Mouse (Mus musculus) ES-Bruce4 (cell line): Measurements from ENCODE around the gene BC025920. TPM values are rescaled to one million over a fixed set of nuclear protein-coding genes. Genes with fewer than 3 reads are reported as not detected.

Experiments used
- H3K27ac ChIP-seq: 2 replicates; pipeline ENCODE4 v1.5.1; 2012; ENCODE audit warnings: low read length, inconsistent platforms; ENCODE audit not compliant: insufficient read depth
- H3K27me3 ChIP-seq: 2 replicates; pipeline ENCODE4 v1.6.1; 2012; ENCODE audit warnings: mild to moderate bottlenecking, low read length, inconsistent platforms; ENCODE audit not compliant: control insufficient read depth, poor library complexity, insufficient read depth, severe bottlenecking
- H3K36me3 ChIP-seq: 2 replicates; pipeline ENCODE4 v1.6.1; 2012; ENCODE audit warnings: inconsistent platforms, mild to moderate bottlenecking, low read length, moderate library complexity; ENCODE audit not compliant: control insufficient read depth, poor library complexity, insufficient read depth, severe bottlenecking
- H3K4me1 ChIP-seq: one replicate; pipeline ENCODE4 v1.8.1; 2011; ENCODE audit warnings: low read length; ENCODE audit not compliant: control insufficient read depth, insufficient read depth
- H3K4me3 ChIP-seq: 2 replicates; pipeline ENCODE4 v1.5.1; 2011; ENCODE audit warnings: low read depth, mild to moderate bottlenecking, low read length
- H3K9ac ChIP-seq: 2 replicates; pipeline ENCODE4 v1.6.1; 2012; ENCODE audit warnings: low read depth, mild to moderate bottlenecking, inconsistent platforms; ENCODE audit not compliant: poor library complexity, severe bottlenecking
- H3K9me3 ChIP-seq: replicated peaks from 2 replicates; pipeline ENCODE4 v1.6.1; 2012; ENCODE audit warnings: mild to moderate bottlenecking, low read length, inconsistent platforms; ENCODE audit not compliant: control insufficient read depth, poor library complexity, insufficient read depth, severe bottlenecking
- CTCF ChIP-seq: IDR thresholded peaks from one replicate; pipeline ENCODE4 v1.8.1; 2011; ENCODE audit warnings: low read depth, low read length
- EP300 ChIP-seq: IDR thresholded peaks from 2 replicates; pipeline ENCODE4 v1.6.1; 2011; ENCODE audit warnings: low read depth, low read length; ENCODE audit not compliant: insufficient read depth
- POLR2A ChIP-seq: IDR thresholded peaks from one replicate; pipeline ENCODE4 v1.8.1; 2011; ENCODE audit warnings: low read length; ENCODE audit not compliant: insufficient read depth
- polyA plus RNA-seq: library from polyadenylated mRNA; stranded (reverse); fragments of >200 nt; gene quantifications from 2 replicates; pipeline ENCODE4 v1.2.4, GENCODE M21; 2011; ENCODE audit warnings: low read depth; ENCODE audit not compliant: missing spikeins, insufficient read depth, insufficient read length

Gene BC025920
- polyA plus RNA-seq, 1 experiment = 3.2 TPM

DNA sequence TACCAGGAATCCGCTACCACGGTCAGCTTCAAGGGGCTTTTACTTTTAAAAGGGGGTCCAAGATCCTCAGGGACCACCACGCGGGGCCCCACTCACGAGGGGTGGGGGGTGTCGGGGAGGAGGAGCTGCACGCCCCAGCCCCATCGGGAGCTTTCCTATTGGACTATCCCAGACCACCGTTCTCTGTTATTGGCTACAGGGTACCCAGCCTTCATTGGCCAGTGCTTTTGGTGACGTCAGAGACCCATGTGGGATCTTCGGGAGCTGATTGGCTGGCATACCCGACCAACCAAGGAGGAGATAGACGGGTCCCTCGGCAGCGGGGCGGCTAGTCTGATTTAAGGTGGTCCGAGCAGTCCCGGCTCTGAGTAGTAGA is 34.6 kb upstream of the BC025920 start:
- Histone ChIP-seq H3K4me1 (peaks cover 3% of the 10 kb centered on the region), H3K27ac (no peak overlapping the region), H3K9ac (peak overlapping the region; percentile 54), H3K36me3 (no peaks in the 10 kb centered on the region), H3K27me3 (no peaks in the 10 kb centered on the region), H3K4me3 (peak overlapping the region; percentile 72), H3K9me3 (no peaks in the 10 kb centered on the region)
- TF ChIP-seq EP300 (no peak), POLR2A (no peak), CTCF (no peak)

DNA sequence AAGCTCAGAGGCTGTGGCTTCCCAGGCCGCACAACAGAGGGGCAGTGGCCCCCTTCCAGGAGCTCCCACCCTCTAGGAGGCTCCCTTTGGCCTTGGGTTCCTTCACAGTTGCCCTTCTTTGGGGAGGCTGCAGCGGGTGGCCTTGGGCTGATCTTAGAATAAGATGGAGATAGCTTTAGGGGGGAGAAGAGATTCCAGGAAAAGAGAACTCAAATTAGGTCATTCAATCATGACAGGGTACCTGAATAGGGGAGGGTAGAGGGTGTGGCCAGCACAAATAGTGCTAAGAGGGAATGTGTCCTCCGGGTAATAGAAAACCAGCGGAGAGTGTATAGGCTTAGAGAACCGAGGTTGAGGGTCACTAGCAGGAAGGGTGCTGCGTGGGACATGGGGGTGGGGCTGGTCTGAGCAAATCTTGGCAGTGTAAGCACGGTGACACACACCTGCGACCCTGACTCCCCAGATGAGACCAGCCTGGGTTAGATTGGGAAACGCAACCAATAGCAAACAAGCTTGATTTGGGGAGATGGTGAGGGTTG is 33.9 kb upstream of the BC025920 start:
- H3K36me3 ChIP-seq = no peaks in the 10 kb centered on the region
- peaks cover 3% of the 10 kb centered on the region for H3K4me1 ChIP-seq
- H3K27ac ChIP-seq = no peak overlapping the region
- peak overlapping the region; percentile 55 for H3K4me3 ChIP-seq
- no peaks in the 10 kb centered on the region for H3K27me3 ChIP-seq
- no peak for TF ChIP-seq CTCF
- no peak for TF ChIP-seq EP300
- H3K9ac ChIP-seq = peak overlapping the region; percentile 16
- no peaks in the 10 kb centered on the region for H3K9me3 ChIP-seq

DNA sequence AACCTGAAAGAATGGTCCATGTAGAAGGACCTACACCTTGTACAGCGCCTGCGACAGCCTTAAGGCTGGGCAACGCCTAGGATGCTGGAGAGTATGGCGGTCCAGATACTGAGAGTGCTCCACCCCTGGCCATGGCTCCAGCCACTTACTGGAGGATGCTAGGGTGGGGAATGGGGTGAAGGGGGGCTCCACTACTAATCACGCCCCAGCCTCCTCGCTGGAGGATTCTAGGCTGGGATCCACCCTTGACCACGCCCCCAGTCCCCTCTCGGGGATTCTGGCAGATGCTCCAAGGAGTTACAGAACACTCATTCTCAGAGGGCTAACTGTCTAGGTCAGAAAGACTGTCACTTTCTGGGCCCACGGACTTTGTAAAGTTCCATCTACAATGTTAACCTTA is 33.1 kb upstream of the BC025920 start:
- no peaks in the 10 kb centered on the region for H3K27me3 ChIP-seq
- no peak for TF ChIP-seq EP300
- H3K4me3 ChIP-seq = no peak overlapping the region
- no peak overlapping the region for H3K27ac ChIP-seq
- peaks cover 3% of the 10 kb centered on the region for H3K4me1 ChIP-seq
- no peak overlapping the region for H3K9ac ChIP-seq
- H3K9me3 ChIP-seq = no peaks in the 10 kb centered on the region
- no peaks in the 10 kb centered on the region for H3K36me3 ChIP-seq

DNA sequence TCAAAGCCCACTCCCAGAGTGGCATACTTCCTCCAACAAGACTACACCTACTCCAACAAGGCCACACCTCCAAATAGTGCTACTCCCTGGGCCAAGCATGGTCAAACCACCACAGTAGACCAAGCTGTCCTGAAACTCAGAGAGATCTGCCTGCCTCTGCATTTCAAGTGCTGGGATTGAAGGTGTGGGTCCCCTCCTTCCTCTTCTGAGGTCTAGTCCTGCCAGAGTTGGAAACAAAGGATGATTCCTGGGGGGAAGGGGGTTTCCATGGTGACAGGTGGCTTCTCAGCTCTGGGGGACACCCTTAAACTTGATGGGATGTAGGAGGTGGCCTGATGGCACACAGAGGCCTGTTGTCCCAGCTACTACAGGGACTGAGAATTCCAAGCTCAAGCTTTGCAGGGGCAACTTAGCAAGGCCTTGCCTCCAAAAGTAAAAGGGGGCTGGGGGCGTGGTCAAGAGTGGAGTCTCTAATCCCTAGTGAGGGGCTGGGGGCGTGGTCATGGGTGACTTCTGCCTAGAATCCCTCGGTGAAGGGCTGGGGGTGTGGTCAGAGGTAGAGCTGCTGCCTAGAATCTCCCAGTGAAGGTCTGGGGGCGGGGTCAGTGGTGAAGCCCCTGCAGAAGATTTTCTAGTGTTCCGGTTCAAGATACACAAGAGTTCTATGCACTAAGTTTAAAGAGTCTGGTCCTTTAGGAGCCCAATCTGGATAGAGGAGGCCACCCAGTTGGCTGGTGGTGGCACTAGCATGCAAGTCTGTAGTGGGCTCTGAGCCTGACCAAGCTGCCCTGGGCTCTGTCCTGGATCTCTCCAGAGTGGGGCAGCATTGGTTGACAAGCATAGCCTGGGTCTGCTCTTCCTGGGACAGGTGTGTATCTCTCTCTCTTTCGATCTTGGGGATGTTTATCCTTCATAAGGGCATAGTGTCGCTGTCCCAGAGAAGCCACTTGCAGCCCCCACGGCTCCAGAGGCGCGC is 31.7 kb upstream of the BC025920 start, which contains the start of gene Tle2:
Gene Tle2, plus strand, starts transcription at position 481 of the 976 bp plus-strand sequence.
- H3K4me1 ChIP-seq = peaks cover 3% of the 10 kb centered on the region
- no peak within 1 kb of the TSS for H3K27ac ChIP-seq
- H3K36me3 ChIP-seq = no peaks in the 10 kb centered on the region
- no peaks in the 10 kb centered on the region for H3K9me3 ChIP-seq
- H3K27me3 ChIP-seq = no peaks in the 10 kb centered on the region
- H3K9ac ChIP-seq = peak within 1 kb of the TSS; percentile 69
- TF ChIP-seq EP300 = no peak
- TF ChIP-seq POLR2A = no peak
- no peak for TF ChIP-seq CTCF
- peak within 1 kb of the TSS; percentile 74 for H3K4me3 ChIP-seq

DNA sequence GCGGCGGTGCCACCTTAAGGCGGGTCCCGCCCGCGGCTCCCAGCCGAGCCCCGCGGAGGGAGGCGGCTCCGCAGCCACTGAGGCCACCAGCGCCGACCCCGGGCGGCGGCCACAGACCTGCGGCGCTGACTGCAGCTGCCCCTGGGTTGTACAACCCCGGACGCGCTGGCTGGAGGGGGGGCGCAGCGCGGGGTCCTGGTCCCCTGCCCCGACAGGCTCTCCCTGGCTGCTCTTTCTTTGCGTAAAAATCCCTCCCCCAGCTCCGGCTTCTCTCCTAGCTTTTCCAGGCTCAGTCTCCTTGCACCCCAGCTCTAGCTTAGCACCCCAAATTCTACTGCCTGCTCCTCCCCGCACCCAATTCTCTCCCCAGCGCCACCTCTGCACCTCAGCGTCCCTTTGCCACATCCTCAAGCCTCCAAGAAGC is 30.9 kb upstream of the BC025920 start:
- Histone ChIP-seq H3K4me1 (peaks cover 3% of the 10 kb centered on the region), H3K27ac (no peak overlapping the region), H3K36me3 (no peaks in the 10 kb centered on the region), H3K9me3 (no peaks in the 10 kb centered on the region), H3K27me3 (no peaks in the 10 kb centered on the region), H3K4me3 (peak overlapping the region; percentile 74), H3K9ac (peak overlapping the region; percentile 69)
- TF ChIP-seq CTCF (no peak), EP300 (no peak), POLR2A (no peak)

DNA sequence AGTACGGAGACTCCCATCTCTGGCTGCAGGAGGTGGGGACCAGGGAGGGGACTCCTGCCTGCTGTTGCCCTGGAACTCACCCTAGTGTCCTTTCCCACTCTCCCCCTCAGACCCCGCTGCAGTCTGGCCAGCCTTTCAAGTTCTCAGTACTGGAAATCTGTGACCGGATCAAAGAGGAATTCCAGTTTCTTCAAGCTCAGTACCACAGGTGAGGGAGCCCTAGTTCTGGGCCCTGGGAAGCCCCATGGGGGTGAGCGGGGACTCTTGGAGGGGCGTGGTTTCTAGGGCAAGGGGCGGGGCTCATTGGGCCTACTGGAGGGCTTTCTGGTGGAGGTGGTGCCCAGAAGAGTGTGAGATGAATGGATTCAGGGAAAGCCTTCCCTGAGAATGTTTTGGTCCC is 30.4 kb upstream of the BC025920 start:
- no peak overlapping the region for H3K27ac ChIP-seq
- H3K4me1 ChIP-seq = peaks cover 3% of the 10 kb centered on the region
- peak overlapping the region; percentile 74 for H3K4me3 ChIP-seq

More for the DNA sequence above, 30.4 kb upstream of the BC025920 start:
- Histone ChIP-seq H3K36me3 (no peaks in the 10 kb centered on the region), H3K9me3 (no peaks in the 10 kb centered on the region), H3K9ac (peak overlapping the region; percentile 69), H3K27me3 (no peaks in the 10 kb centered on the region)
- no peak for TF ChIP-seq EP300
- TF ChIP-seq CTCF = no peak
- no peak for TF ChIP-seq POLR2A
